Mouse (Mus musculus) midbrain, embryonic 13.5 days (tissue): ENCODE measurements around the gene Rhbg. TPM values are rescaled to one million over a fixed set of nuclear protein-coding genes. Genes with fewer than 3 reads are reported as not detected.

ENCODE experiments used
- ATAC-seq: fragments of 200-750 bp; cut with Nextera tagmentation; 2 replicates; pipeline ENCODE4 v1.8.0; 2017; ENCODE audit warnings: mild to moderate bottlenecking, moderate TSS enrichment, moderate library complexity
- H3K27ac ChIP-seq: fragments of 300-500 bp; sonication (generic); 2 replicates; pipeline ENCODE4 v1.5.1; 2015; ENCODE audit warnings: inconsistent platforms, mild to moderate bottlenecking, moderate library complexity
- H3K27me3 ChIP-seq: fragments of 300-500 bp; sonication (generic); 2 replicates; pipeline ENCODE4 v1.6.1; 2015; ENCODE audit warnings: mild to moderate bottlenecking, inconsistent platforms
- H3K36me3 ChIP-seq: fragments of 300-500 bp; sonication (generic); 2 replicates; pipeline ENCODE4 v1.6.1; 2015; ENCODE audit warnings: mild to moderate bottlenecking, inconsistent platforms
- H3K4me1 ChIP-seq: fragments of 300-500 bp; sonication (generic); replicated peaks from 2 replicates; pipeline ENCODE4 v1.6.1; 2015; ENCODE audit warnings: inconsistent platforms
- H3K4me2 ChIP-seq: fragments of 300-500 bp; sonication (generic); replicated peaks from 2 replicates; pipeline ENCODE4 v1.6.1; 2015; ENCODE audit warnings: moderate library complexity, mild to moderate bottlenecking, inconsistent platforms
- H3K4me3 ChIP-seq: fragments of 300-500 bp; sonication (generic); replicated peaks from 2 replicates; pipeline ENCODE4 v1.5.1; 2015; ENCODE audit warnings: mild to moderate bottlenecking, inconsistent platforms
- H3K9ac ChIP-seq: fragments of 300-500 bp; sonication (generic); replicated peaks from 2 replicates; pipeline ENCODE4 v1.6.1; 2015; ENCODE audit warnings: mild to moderate bottlenecking, inconsistent platforms
- H3K9me3 ChIP-seq: fragments of 300-500 bp; sonication (generic); 2 replicates; pipeline ENCODE4 v1.6.1; 2016; ENCODE audit warnings: mild to moderate bottlenecking, inconsistent platforms
- WGBS: fragments of 180-500 bp; shearing (Covaris S2); methylation state at CpG from one replicate; pipeline ENCODE4 v1.1.7; 2015; 5-methylcytosine and 5-hydroxymethylcytosine counted together
- polyA plus RNA-seq: library from polyadenylated mRNA; unstranded; fragments of >200 nt; fragmentation: Nextera tagmentation; extraction: Ambion mirVana; gene quantifications from 2 replicates; pipeline ENCODE4 v1.2.1, GENCODE M21; 2015

Rhbg gene
- polyA plus RNA-seq, 1 experiment from 2014 or later = not detected

- Histone ChIP-seq H3K36me3 (no peaks in the 10 kb centered on the region), H3K4me3 (no peak overlapping the region), H3K27me3 (peaks cover 51% of the 10 kb centered on the region), H3K9me3 (no peaks in the 10 kb centered on the region), H3K27ac (no peak overlapping the region), H3K4me2 (no peak overlapping the region), H3K4me1 (peaks cover 8% of the 10 kb centered on the region), H3K9ac (no peak overlapping the region)
- no peak for ATAC-seq
- WGBS = 73% methylated on average over 6 of the region's 6 CpGs
Observed at GRCm38 (mm10) chr3:88252739-88253138, 1.8 kb downstream of the Rhbg start.

GRCm38 (mm10) chr3:88248406-88248805 is 6.1 kb downstream of the Rhbg start:
- H3K9me3 ChIP-seq = no peaks in the 10 kb centered on the region
- peaks cover 57% of the 10 kb centered on the region for H3K27me3 ChIP-seq
- H3K36me3 ChIP-seq = no peaks in the 10 kb centered on the region
- no peak overlapping the region for H3K4me2 ChIP-seq
- H3K4me1 ChIP-seq = peaks cover 4% of the 10 kb centered on the region; the same call in 1 of the 2 replicates
- no peak overlapping the region for H3K27ac ChIP-seq
- 56% methylated on average over 11 of the region's 11 CpGs for WGBS
- H3K9ac ChIP-seq = peak overlapping the region; percentile 16; the same call in 1 of the 2 replicates
- ATAC-seq = no peak
- no peak overlapping the region for H3K4me3 ChIP-seq

- WGBS = 77% methylated on average over 9 of the region's 9 CpGs
Observed at GRCm38 (mm10) chr3:88247666-88248065, 6.8 kb downstream of the Rhbg start.

GRCm38 (mm10) chr3:88245811-88246210 is 8.7 kb downstream of the Rhbg start:
- Histone ChIP-seq H3K4me2 (no peak overlapping the region), H3K9ac (no peak overlapping the region), H3K27ac (no peak overlapping the region), H3K27me3 (peaks cover 60% of the 10 kb centered on the region), H3K36me3 (no peaks in the 10 kb centered on the region), H3K4me3 (no peak overlapping the region), H3K9me3 (no peaks in the 10 kb centered on the region), H3K4me1 (peaks cover 30% of the 10 kb centered on the region)
- 21% methylated on average over 13 of the region's 13 CpGs for WGBS
- no peak for ATAC-seq

More at GRCm38 (mm10) chr3:88247666-88248065, 6.8 kb downstream of the Rhbg start:
- no peaks in the 10 kb centered on the region for H3K36me3 ChIP-seq
- H3K9ac ChIP-seq = no peak overlapping the region
- no peak overlapping the region for H3K4me2 ChIP-seq
- no peak overlapping the region for H3K27ac ChIP-seq
- no peaks in the 10 kb centered on the region for H3K9me3 ChIP-seq
- H3K27me3 ChIP-seq = peaks cover 57% of the 10 kb centered on the region
- H3K4me1 ChIP-seq = peaks cover 11% of the 10 kb centered on the region
- H3K4me3 ChIP-seq = no peak overlapping the region
- no peak for ATAC-seq

- peaks cover 74% of the 10 kb centered on the region for H3K27me3 ChIP-seq
- no peak for ATAC-seq
- H3K4me2 ChIP-seq = no peak overlapping the region
- WGBS = 0% methylated on average over 2 of the region's 2 CpGs
- H3K27ac ChIP-seq = no peak overlapping the region
- no peak overlapping the region for H3K4me3 ChIP-seq
- no peaks in the 10 kb centered on the region for H3K9me3 ChIP-seq
- peaks cover 46% of the 10 kb centered on the region for H3K4me1 ChIP-seq
- no peak overlapping the region for H3K9ac ChIP-seq
- no peaks in the 10 kb centered on the region for H3K36me3 ChIP-seq
Observed at GRCm38 (mm10) chr3:88244071-88244470, 10.4 kb downstream of the Rhbg start.

GRCm38 (mm10) chr3:88242531-88242930 is 12.0 kb downstream of the Rhbg start:
- 0 out of 2 replicates have a peak overlapping the region, but pooled peaks have one; percentile 6 for H3K4me2 ChIP-seq
- no peaks in the 10 kb centered on the region for H3K36me3 ChIP-seq
- H3K9ac ChIP-seq = peak overlapping the region; percentile 41
- no peak overlapping the region for H3K4me3 ChIP-seq
- peaks cover 61% of the 10 kb centered on the region for H3K4me1 ChIP-seq
- WGBS = under 1% methylated on average over 13 of the region's 13 CpGs
- H3K27ac ChIP-seq = peak overlapping the region; percentile 88
- peak; percentile 68 for ATAC-seq
- peaks cover 81% of the 10 kb centered on the region for H3K27me3 ChIP-seq
- H3K9me3 ChIP-seq = no peaks in the 10 kb centered on the region

- peak; percentile 48 for ATAC-seq
- Histone ChIP-seq H3K9me3 (no peaks in the 10 kb centered on the region), H3K4me2 (peak overlapping the region; percentile 52), H3K27me3 (peaks cover 72% of the 10 kb centered on the region), H3K36me3 (no peaks in the 10 kb centered on the region), H3K9ac (peak overlapping the region; percentile 62), H3K4me3 (peak overlapping the region; percentile 25), H3K4me1 (peaks cover 74% of the 10 kb centered on the region), H3K27ac (peak overlapping the region; percentile 88)
- WGBS = 2% methylated on average over 48 of the region's 48 CpGs
Observed at GRCm38 (mm10) chr3:88241045-88241786, 13.3 kb downstream of the Rhbg start.

GRCm38 (mm10) chr3:88239446-88239845 is 15.1 kb downstream of the Rhbg start:
- 57% methylated on average over 4 of the region's 4 CpGs for WGBS
- Histone ChIP-seq H3K9ac (no peak overlapping the region), H3K4me1 (peaks cover 82% of the 10 kb centered on the region)

GRCm38 (mm10) chr3:88238866-88239391 is 15.6 kb downstream of the Rhbg start:
- Histone ChIP-seq H3K4me2 (no peak overlapping the region), H3K4me1 (peaks cover 85% of the 10 kb centered on the region)
- ATAC-seq = peak; percentile 28; the same call in 1 of the 2 replicates

More at GRCm38 (mm10) chr3:88239446-88239845, 15.1 kb downstream of the Rhbg start:
- Histone ChIP-seq H3K36me3 (no peaks in the 10 kb centered on the region), H3K4me3 (no peak overlapping the region), H3K27me3 (peaks cover 65% of the 10 kb centered on the region), H3K9me3 (no peaks in the 10 kb centered on the region), H3K4me2 (no peak overlapping the region), H3K27ac (peak overlapping the region; percentile 80)
- ATAC-seq = no peak

GRCm38 (mm10) chr3:88237556-88238194 is 16.8 kb downstream of the Rhbg start:
- 0 out of 2 replicates have a peak overlapping the region, but pooled peaks have one; percentile 2 for H3K4me2 ChIP-seq
- ATAC-seq = no peak; the same call in 1 of the 2 replicates
- no peak overlapping the region for H3K4me3 ChIP-seq
- H3K9me3 ChIP-seq = no peaks in the 10 kb centered on the region
- no peaks in the 10 kb centered on the region for H3K36me3 ChIP-seq
- peaks cover 86% of the 10 kb centered on the region for H3K4me1 ChIP-seq
- no peak overlapping the region for H3K9ac ChIP-seq
- peaks cover 62% of the 10 kb centered on the region for H3K27me3 ChIP-seq
- 4% methylated on average over 10 of the region's 10 CpGs for WGBS
- H3K27ac ChIP-seq = peak overlapping the region; percentile 80

More at GRCm38 (mm10) chr3:88238866-88239391, 15.6 kb downstream of the Rhbg start:
- Histone ChIP-seq H3K27me3 (peaks cover 66% of the 10 kb centered on the region), H3K4me3 (no peak overlapping the region), H3K27ac (peak overlapping the region; percentile 80), H3K9me3 (no peaks in the 10 kb centered on the region), H3K9ac (no peak overlapping the region), H3K36me3 (no peaks in the 10 kb centered on the region)
- WGBS = 30% methylated on average over 8 of the region's 8 CpGs

- WGBS = 2% methylated on average over 6 of the region's 6 CpGs
Observed at GRCm38 (mm10) chr3:88237161-88237555, 17.4 kb downstream of the Rhbg start.

GRCm38 (mm10) chr3:88235616-88236015 is 18.9 kb downstream of the Rhbg start:
- Histone ChIP-seq H3K4me2 (no peak overlapping the region), H3K4me3 (no peak overlapping the region), H3K9ac (0 out of 2 replicates have a peak overlapping the region, but pooled peaks have one; percentile 7), H3K4me1 (peaks cover 86% of the 10 kb centered on the region), H3K36me3 (0 out of 2 replicates have a peak, but pooled peaks cover 1% of the 10 kb centered on the region), H3K27ac (peak overlapping the region; percentile 10; the same call in 1 of the 2 replicates), H3K9me3 (no peaks in the 10 kb centered on the region), H3K27me3 (peaks cover 52% of the 10 kb centered on the region)
- ATAC-seq = no peak
- 25% methylated on average over 2 of the region's 2 CpGs for WGBS

More at GRCm38 (mm10) chr3:88237161-88237555, 17.4 kb downstream of the Rhbg start:
- no peak overlapping the region for H3K4me2 ChIP-seq
- ATAC-seq = no peak
- H3K4me1 ChIP-seq = peaks cover 86% of the 10 kb centered on the region
- H3K27me3 ChIP-seq = peaks cover 58% of the 10 kb centered on the region
- no peaks in the 10 kb centered on the region for H3K36me3 ChIP-seq
- no peaks in the 10 kb centered on the region for H3K9me3 ChIP-seq
- no peak overlapping the region for H3K9ac ChIP-seq
- H3K4me3 ChIP-seq = no peak overlapping the region
- peak overlapping the region; percentile 80 for H3K27ac ChIP-seq
